25 mouse cellular contexts compared by ENCODE assay signal in the genomic region with DNA sequence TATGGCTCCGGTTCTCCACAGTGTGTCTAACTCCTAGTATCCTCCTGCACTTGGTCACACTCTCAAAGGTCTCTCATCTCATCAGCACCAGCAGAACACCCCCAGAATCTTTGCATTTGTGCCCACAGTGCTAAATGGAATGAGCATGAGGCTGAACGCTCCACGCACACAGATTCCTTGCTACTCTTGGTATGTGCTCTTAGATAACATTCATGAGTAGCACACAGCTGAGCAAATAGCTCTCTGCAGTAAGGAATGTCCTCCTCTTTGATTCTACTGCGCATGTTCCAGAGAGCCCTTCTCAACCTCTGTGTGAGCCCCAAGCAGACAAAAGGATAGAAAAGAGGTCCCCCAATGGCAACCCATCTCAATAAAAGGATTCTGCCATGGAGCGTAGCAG.
DNase-seq lines count a peak whose midpoint lies in the region; ATAC-seq and TF ChIP-seq lines count a peak whose summit lies in the region.
"Had no signal": no experiment of that assay in that cellular context is flagged by ENCODE, and none has a peak within 500 bp of the region (broad histone marks: within the 10 kb centered on the region; RNA-seq: fewer than 3 reads in every experiment).

No protein-coding gene starts in this region.

- H3K27me3 ChIP-seq in heart, embryonic 10.5 days (ENCODE audit: insufficient read depth, poor library complexity, severe bottlenecking): peaks cover 10% of the 10 kb centered on the region; the same call in 1 of the 2 replicates
- no peaks in the 10 kb centered on the region for H3K27me3 ChIP-seq in heart, adult 2 months (ENCODE audit: control insufficient read depth, insufficient read depth, low read length)
- H3K27me3 ChIP-seq in kidney, embryonic 16.5 days (ENCODE audit: insufficient read depth, low read length): no peaks in the 10 kb centered on the region
- H3K27me3 ChIP-seq: hindbrain, embryonic 15.5 days; intestine, embryonic 15.5 days; liver, embryonic 13.5 days; neural tube, embryonic 15.5 days had no signal

- peaks cover 13% of the 10 kb centered on the region for H3K4me1 ChIP-seq in heart, embryonic 10.5 days
- H3K4me1 ChIP-seq in heart, adult 2 months (ENCODE audit: control insufficient read depth, insufficient read depth, low read length): no peaks in the 10 kb centered on the region
- H3K4me1 ChIP-seq in kidney, embryonic 16.5 days (ENCODE audit: insufficient read depth, low read length): peaks cover 13% of the 10 kb centered on the region; the same call in 1 of the 2 replicates
- H3K4me1 ChIP-seq: hindbrain, embryonic 15.5 days; intestine, embryonic 15.5 days; liver, embryonic 13.5 days; midbrain, embryonic 10.5 days; neural tube, embryonic 15.5 days had no signal

- no peaks in the 10 kb centered on the region for H3K79me2 ChIP-seq in heart, adult 2 months (replicated peaks; ENCODE audit: control insufficient read depth, insufficient read depth, low read length)

- intact Hi-C loops in heart, adult 2 months (cut with DNase I): no loop called here

- no peak overlapping the region for H3K9ac ChIP-seq in heart, adult 2 months (ENCODE audit: low read depth, low read length)
- no peak overlapping the region for H3K9ac ChIP-seq in kidney, embryonic 16.5 days (replicated peaks; ENCODE audit: low read length)
- H3K9ac ChIP-seq: forebrain, postnatal 0 days; hindbrain, embryonic 15.5 days; intestine, embryonic 15.5 days; liver, embryonic 13.5 days; neural tube, embryonic 15.5 days had no signal

- H3K9me3 ChIP-seq in heart, embryonic 10.5 days: no peaks in the 10 kb centered on the region
- H3K9me3 ChIP-seq in kidney, embryonic 16.5 days (ENCODE audit: low read length): no peaks in the 10 kb centered on the region
- H3K9me3 ChIP-seq: forebrain, embryonic 10.5 days; hindbrain, embryonic 15.5 days; intestine, embryonic 15.5 days; liver, embryonic 13.5 days; midbrain, embryonic 10.5 days; neural tube, embryonic 15.5 days had no signal

- no peak overlapping the region for H3K27ac ChIP-seq in heart, embryonic 10.5 days
- H3K27ac ChIP-seq in heart, adult 2 months: no peak overlapping the region
- no peak overlapping the region for H3K27ac ChIP-seq in kidney, embryonic 16.5 days (ENCODE audit: low read length)
- H3K27ac ChIP-seq: forebrain, embryonic 10.5 days; hindbrain, embryonic 15.5 days; intestine, embryonic 15.5 days; liver, embryonic 13.5 days; midbrain, embryonic 10.5 days; neural tube, embryonic 15.5 days had no signal

- TF ChIP-seq EP300 in heart, adult 2 months (IDR thresholded peaks at IDR 0.05; ENCODE audit: insufficient read depth, low read depth, low read length): no peak

- H3K4me3 ChIP-seq in heart, embryonic 10.5 days: no peak overlapping the region
- H3K4me3 ChIP-seq in heart, adult 2 months: no peak overlapping the region
- no peak overlapping the region for H3K4me3 ChIP-seq in kidney, embryonic 16.5 days (ENCODE audit: low read length)
- H3K4me3 ChIP-seq: forebrain, embryonic 10.5 days; hindbrain, embryonic 15.5 days; intestine, embryonic 15.5 days; liver, embryonic 13.5 days; midbrain, embryonic 10.5 days; myocyte; neural tube, embryonic 15.5 days had no signal

- no peak for TF ChIP-seq POLR2A in heart, adult 2 months (IDR thresholded peaks at IDR 0.05; ENCODE audit: insufficient read depth, low read depth, low read length)

- no peak for TF ChIP-seq CTCF in heart, adult 2 months (IDR thresholded peaks at IDR 0.05)

- no peak overlapping the region for H3K4me2 ChIP-seq in kidney, embryonic 16.5 days (replicated peaks; ENCODE audit: low read depth, low read length)
- H3K4me2 ChIP-seq: hindbrain, embryonic 15.5 days; intestine, embryonic 15.5 days; liver, embryonic 13.5 days; neural tube, embryonic 15.5 days had no signal

- WGBS in heart, embryonic 10.5 days: 60% methylated on average over 5 of the region's 5 CpGs
- 81% methylated on average over 5 of the region's 5 CpGs for WGBS in heart, adult 2 months
- WGBS in kidney, embryonic 16.5 days: 82% methylated on average over 5 of the region's 5 CpGs

- peak; percentile 49; the same call in 1 of the 2 replicates for ATAC-seq in kidney, embryonic 16.5 days (ENCODE audit: low FRiP score, low TSS enrichment)
- ATAC-seq: CD4-positive, CD25-positive, alpha-beta regulatory T cell, adult 4 months; forebrain, postnatal 0 days; intestine, embryonic 15.5 days; midbrain, embryonic 16.5 days had no signal

- no peaks in the 10 kb centered on the region for H3K36me3 ChIP-seq in heart, embryonic 10.5 days
- no peaks in the 10 kb centered on the region for H3K36me3 ChIP-seq in heart, adult 2 months (ENCODE audit: control insufficient read depth, insufficient read depth, low read length)
- no peaks in the 10 kb centered on the region for H3K36me3 ChIP-seq in kidney, embryonic 16.5 days (ENCODE audit: insufficient read depth, low read length)
- H3K36me3 ChIP-seq: forebrain, embryonic 10.5 days; hindbrain, embryonic 15.5 days; intestine, embryonic 15.5 days; liver, embryonic 13.5 days; midbrain, embryonic 10.5 days; neural tube, embryonic 15.5 days had no signal

- DNase-seq in heart, embryonic 10.5 days (ENCODE audit: low spot score): peak; percentile 74
- DNase-seq in heart, adult 2 months: no peak
- DNase-seq in kidney, postnatal 25 days: no peak
- DNase-seq in lung, postnatal 10 days: peak; percentile 6
- DNase-seq in lung, postnatal 14 days: no peak
- peak; percentile 7 for DNase-seq in yolk sac, embryonic 10.5 days (ENCODE audit: low spot score)
- DNase-seq: adrenal gland, postnatal 25 days; cerebellum, adult 9-11 months; forebrain, postnatal 0 days; gastrocnemius, postnatal 14 days; heart, adult 18-20 months; kidney, adult 9 months; layer of hippocampus, adult 9-11 months; liver, embryonic 13.5 days; right cerebral cortex, adult 18-20 months; right cerebral cortex, postnatal 4 days had no signal

Comparison
In these comparisons a context has a peak if more than half of its experiments do, and no peak if none do; other contexts are left out.
1. DNase-seq: peak in heart, embryonic 10.5 days (single experiment), lung, postnatal 10 days (single experiment) and yolk sac, embryonic 10.5 days (single experiment); none in heart, adult 2 months (0 of 2), kidney, postnatal 25 days (0 of 2) and lung, postnatal 14 days (single experiment).